Mouse (Mus musculus) lung, postnatal 14 days (tissue): ENCODE measurements around the gene Gm10320.
A peak's percentile ranks its signal among the peaks of the same experiment; 100 is the strongest.

Source experiments
- DNase-seq: peaks from one replicate; pipeline ENCODE4 v3.0.0; 2021

Gene Gm10320

DNA sequence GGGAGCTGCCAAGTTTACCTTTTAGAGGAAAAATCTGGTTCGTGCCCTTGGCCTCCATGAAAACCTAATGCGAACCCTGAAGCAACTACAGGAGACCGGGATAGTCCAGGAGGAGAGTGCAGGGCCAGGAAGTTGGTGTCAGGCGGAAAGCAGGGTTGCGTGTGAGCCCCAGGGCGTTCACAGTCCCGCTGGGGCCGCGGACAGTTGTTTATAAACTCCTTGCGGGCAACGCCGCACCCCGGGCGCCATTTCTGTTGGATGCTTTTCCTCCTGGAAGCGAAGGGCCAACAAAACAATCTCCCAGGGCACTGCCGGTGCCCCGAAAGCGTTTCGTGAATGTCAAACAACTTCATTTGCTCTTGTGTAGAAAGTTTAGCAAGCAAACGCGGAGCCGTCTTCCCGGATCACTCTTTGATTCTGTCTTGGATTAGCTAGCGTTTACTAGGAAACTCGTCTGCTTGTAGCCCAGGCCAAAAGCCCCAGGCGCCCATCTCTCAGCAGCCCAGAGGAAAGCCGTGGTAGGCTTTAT is 11.1 kb upstream of the Gm10320 start:
- no peak for DNase-seq

GRCm38 (mm10) chr13:98502236-98502812 is 10.5 kb upstream of the Gm10320 start:
- no peak for DNase-seq

- no peak for DNase-seq
Observed at GRCm38 (mm10) chr13:98501321-98501720, 9.5 kb upstream of the Gm10320 start.

- DNase-seq = no peak
Observed at GRCm38 (mm10) chr13:98500471-98501125, 8.8 kb upstream of the Gm10320 start.

DNA sequence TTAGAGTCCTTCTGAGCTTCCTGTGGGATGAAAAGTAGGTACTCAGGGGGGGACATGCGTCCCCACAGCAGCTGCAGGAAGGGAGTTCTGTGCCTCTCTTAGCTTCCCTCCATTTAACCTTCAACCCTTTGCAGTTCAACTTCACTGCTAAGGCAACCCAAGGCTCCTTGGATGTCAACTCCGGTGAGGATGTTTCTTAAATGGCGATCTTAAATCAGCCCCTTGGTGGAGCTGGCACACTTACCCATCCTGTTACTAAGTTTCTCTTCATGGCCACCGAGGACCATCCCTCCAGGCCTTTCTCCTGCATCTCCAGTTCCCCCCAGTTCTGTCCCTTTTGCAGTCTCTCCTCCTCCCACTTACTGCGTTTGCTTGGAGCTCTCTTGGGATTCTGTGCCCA is 6.8 kb upstream of the Gm10320 start:
- no peak for DNase-seq

DNA sequence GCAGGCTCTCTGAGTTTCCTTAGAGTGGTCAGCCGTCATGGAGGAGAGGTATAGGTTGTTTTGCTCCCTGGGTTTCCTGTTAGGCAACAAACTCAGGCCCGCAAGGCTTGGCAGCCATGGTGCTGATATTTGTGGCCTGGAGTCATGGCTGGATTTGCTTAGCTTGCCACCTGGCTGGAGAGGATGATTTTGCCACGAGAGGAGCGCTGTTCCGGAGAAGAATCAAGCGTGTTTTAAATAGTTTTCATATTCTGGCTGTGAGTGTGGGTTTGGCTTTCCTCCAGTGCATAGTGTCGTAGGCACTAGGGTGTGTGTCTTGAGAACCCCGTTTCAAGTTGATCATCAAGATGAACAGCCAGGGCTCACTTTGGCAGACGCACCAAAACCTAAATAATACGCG is 6.3 kb upstream of the Gm10320 start:
- DNase-seq = no peak

- DNase-seq = peak; percentile 37
Observed at GRCm38 (mm10) chr13:98496917-98497870, 5.4 kb upstream of the Gm10320 start.

DNA sequence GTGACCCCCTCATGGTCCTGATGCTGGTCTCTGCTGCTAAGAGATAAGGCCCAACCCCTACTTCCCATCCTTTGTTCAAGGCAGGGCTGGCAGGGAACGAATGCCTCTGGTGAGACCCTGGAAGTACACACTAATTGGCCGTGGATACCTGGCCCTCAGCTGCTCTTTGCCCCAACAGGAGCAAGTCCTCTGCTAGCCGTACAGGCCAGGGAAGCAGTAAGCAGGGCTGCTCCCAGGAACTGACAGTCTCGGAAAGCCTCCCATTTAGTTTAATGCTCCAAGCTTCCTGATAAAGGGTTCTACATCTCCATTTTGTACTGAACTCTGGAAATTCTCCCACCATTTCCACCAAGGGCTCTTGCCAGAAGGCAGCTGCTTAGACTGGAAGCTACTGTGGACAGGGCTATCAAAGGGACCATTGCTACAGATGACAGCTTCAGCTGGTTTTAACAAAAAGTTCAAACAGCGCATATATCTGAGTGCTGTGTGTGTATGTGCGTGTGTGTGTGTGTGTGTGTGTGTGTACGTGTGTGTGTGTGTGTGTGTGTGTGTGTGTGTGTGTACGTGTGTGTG is 2.8 kb upstream of the Gm10320 start:
- no peak for DNase-seq

- no peak for DNase-seq
Observed at GRCm38 (mm10) chr13:98492569-98493255, 911 bp upstream of the Gm10320 start.

DNA sequence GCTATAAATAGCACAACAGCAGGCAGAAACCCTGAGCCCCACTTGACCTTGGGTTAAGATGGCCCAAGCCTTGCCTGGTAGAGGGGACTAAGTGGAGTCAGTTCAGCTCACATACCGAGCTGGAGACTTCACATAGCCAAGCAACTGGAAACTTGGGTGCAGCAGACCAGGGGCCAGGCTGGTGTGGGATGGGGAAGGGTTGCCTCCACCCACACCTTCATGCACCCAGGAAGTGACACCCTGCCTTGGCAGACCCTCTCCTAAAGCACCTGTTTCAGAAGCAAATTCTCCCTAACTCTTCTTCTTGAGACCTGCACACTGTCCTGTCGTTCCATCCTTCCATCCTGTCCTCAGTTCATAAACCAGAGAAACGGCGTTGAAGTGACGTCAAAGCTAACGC is 5.1 kb downstream of the Gm10320 start:
- DNase-seq = no peak

- DNase-seq = no peak
Observed at GRCm38 (mm10) chr13:98486161-98486560, 5.6 kb downstream of the Gm10320 start.

DNA sequence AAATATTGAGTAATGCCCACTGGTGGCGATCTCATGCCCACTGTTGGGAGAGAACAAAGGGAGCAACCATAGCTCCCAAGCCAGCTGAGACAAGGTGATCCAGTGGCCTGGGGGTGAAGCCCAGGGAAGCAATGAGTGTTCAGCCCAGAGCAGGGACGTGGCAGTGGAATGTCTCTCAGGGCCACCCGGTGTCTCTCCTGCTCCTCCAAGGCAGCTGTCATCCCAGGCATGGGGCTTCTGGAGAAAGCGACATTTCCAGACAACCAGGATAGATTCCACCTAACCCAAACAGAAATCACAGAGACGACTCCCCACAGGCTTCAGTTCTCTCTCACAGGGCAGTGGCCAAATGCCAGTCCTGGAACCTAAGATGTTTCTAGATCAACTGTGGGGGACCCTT is 6.4 kb downstream of the Gm10320 start:
- DNase-seq = no peak

GRCm38 (mm10) chr13:98477991-98478390 is 13.8 kb downstream of the Gm10320 start:
- DNase-seq = no peak

- no peak for DNase-seq
Observed at GRCm38 (mm10) chr13:98476839-98477495, 14.8 kb downstream of the Gm10320 start.

GRCm38 (mm10) chr13:98476175-98476838 is 15.5 kb downstream of the Gm10320 start:
- no peak for DNase-seq

- DNase-seq = no peak
Observed at GRCm38 (mm10) chr13:98475681-98476080, 16.1 kb downstream of the Gm10320 start.

DNA sequence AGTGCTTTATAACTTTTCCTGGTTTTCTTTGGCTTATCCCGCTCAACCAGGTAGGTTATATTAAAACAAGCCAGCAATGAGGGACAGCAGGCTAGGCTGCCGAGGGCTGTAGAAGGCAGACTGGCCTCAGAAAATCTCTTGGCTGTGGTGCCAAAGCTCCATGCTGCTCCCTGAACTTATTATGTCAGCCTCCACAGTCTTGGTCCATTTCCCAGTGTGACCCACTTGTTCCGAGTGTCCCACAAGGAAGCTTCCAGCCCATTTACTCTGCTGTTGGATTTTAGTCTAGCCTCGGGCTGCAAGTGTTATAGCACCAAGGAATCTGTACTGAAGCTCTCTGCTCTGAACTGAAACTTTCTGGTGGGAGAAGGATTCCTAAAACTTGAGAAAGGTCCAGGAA is 18.8 kb downstream of the Gm10320 start:
- peak; percentile 15 for DNase-seq

DNA sequence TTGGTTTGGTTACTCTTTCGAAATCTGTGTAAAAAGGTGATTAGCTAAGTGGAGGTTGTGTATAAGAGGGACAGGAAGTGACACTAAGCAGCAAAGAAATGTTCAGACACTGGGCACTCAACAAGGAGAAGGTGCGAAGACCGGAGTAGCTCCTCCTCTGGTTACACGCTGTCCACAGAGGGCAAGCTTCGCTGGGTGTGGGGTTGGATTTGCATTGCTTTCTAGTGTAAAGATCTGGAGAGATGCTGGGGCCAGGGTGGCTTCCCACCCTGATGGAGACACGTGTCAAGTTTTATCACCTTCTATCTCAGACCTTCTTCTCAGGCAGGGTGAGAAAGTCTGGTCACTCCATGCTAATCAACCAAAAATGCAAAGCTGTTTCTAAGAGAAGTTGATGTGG is 20.0 kb downstream of the Gm10320 start:
- DNase-seq = no peak

DNA sequence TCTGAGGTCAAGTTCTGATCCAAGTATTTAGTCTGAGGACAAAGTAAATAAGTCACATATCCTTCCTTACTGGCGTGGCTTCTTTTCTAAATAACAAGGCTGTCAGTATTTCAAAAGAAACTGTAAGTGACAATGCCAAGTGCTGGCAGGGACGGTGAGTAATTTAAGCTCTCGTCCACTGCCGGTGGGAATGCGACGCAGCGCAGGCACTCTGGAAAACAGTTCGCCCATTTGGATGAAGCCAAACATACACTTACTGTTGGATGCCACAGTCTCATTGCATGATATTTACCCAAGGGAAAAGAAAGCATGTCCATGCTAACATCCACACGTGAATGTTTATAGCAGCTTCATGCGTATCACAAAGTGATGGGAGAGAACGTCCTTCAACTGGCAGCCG is 21.5 kb downstream of the Gm10320 start:
- DNase-seq = no peak

- DNase-seq = no peak
Observed at GRCm38 (mm10) chr13:98469916-98470315, 21.9 kb downstream of the Gm10320 start.

GRCm38 (mm10) chr13:98461467-98461866 is 30.3 kb downstream of the Gm10320 start:
- DNase-seq = no peak
